Mouse (Mus musculus): ENCODE results near the gene Rasgrf2. TPM values are rescaled to one million over a fixed set of nuclear protein-coding genes. Genes with fewer than 3 reads are reported as not detected.

Rasgrf2 gene
- polyA plus RNA-seq, 1 experiment from 2014 or later = 0.39 TPM

GRCm38 (mm10) chr13:91971246-91971645 lies 160.2 kb downstream of the Rasgrf2 start:
- no peaks in the 10 kb centered on the region for H3K4me1 ChIP-seq (replicated peaks; ENCODE audit: control insufficient read depth, insufficient read depth)
- no peak for DNase-seq (ENCODE audit: low spot score)
- H3K4me2 ChIP-seq (replicated peaks; ENCODE audit: low read depth) = no peak overlapping the region
- no peak for ATAC-seq (ENCODE audit: low FRiP score, low TSS enrichment)
- no peaks in the 10 kb centered on the region for H3K36me3 ChIP-seq (ENCODE audit: control insufficient read depth, insufficient read depth, low read length)
- H3K9ac ChIP-seq (ENCODE audit: low read length) = no peak overlapping the region
- H3K27me3 ChIP-seq (ENCODE audit: control insufficient read depth, insufficient read depth, low read length) = no peaks in the 10 kb centered on the region
- no peak for TF ChIP-seq EP300 (optimal IDR thresholded peaks at IDR 0.05)
- no peak for TF ChIP-seq CTCF (IDR thresholded peaks at IDR 0.05; ENCODE audit: low read depth)
- WGBS = 82% methylated on average over 3 of the region's 3 CpGs
- no peak overlapping the region for H3K4me3 ChIP-seq (ENCODE audit: low read depth, low read length)
- H3K9me3 ChIP-seq (ENCODE audit: control insufficient read depth, low read length) = no peaks in the 10 kb centered on the region
- H3K27ac ChIP-seq (replicated peaks) = no peak overlapping the region

DNA sequence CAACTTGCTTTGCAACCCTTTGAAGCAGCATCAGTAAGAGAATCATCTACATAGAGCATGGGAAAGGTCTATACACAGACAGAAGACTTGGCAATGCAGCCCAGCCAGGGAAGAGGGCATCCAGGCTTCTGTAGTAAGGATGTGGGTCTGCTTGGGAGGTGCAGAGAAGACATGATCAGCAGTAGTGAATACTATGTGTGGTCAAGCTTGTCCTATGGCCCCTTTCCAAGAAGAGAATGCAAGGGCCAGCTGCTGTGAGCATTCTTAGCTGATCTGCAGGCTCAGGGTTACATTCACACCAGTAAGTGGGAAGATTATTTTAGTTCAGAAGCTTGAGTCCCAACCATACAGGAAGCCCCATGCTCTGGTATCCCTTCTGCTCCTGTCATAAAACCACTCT lies 175.0 kb downstream of the Rasgrf2 start:
- Histone ChIP-seq H3K4me1 (replicated peaks; ENCODE audit: control insufficient read depth, insufficient read depth) (0 out of 2 replicates have a peak, but pooled peaks cover 3% of the 10 kb centered on the region), H3K27me3 (ENCODE audit: control insufficient read depth, insufficient read depth, low read length) (no peaks in the 10 kb centered on the region), H3K9me3 (ENCODE audit: control insufficient read depth, low read length) (no peaks in the 10 kb centered on the region), H3K9ac (ENCODE audit: low read length) (no peak overlapping the region), H3K4me3 (ENCODE audit: low read depth, low read length) (no peak overlapping the region), H3K4me2 (replicated peaks; ENCODE audit: low read depth) (no peak overlapping the region), H3K36me3 (ENCODE audit: control insufficient read depth, insufficient read depth, low read length) (no peaks in the 10 kb centered on the region), H3K27ac (replicated peaks) (0 out of 2 replicates have a peak overlapping the region, but pooled peaks have one; percentile 24)
- no peak for TF ChIP-seq CTCF (IDR thresholded peaks at IDR 0.05; ENCODE audit: low read depth)
- no peak for TF ChIP-seq EP300 (optimal IDR thresholded peaks at IDR 0.05)
- ATAC-seq (ENCODE audit: low FRiP score, low TSS enrichment) = no peak
- no peak for DNase-seq (ENCODE audit: low spot score)

DNA sequence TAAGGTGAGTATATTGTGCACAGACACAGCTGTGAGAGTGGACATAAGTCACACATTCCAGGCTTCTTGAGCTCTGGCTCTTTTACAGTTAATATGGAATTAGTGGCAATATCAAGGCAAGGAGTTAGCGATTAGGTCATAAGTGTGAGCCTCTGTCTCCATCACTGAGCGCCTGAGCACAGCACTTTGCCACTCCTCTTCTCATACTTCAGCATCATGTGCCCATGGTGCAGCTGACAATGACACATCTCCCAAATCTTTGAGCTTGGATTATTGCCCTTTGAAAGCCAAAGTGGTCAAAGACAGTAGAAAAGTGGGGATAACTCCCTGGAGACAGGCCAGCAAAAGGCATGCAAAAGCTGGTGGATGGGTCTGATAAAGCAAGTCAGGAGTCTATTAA lies 175.8 kb downstream of the Rasgrf2 start:
- TF ChIP-seq EP300 (optimal IDR thresholded peaks at IDR 0.05) (no peak), CTCF (IDR thresholded peaks at IDR 0.05; ENCODE audit: low read depth) (no peak)
- no peaks in the 10 kb centered on the region for H3K9me3 ChIP-seq (ENCODE audit: control insufficient read depth, low read length)
- no peaks in the 10 kb centered on the region for H3K27me3 ChIP-seq (ENCODE audit: control insufficient read depth, insufficient read depth, low read length)
- no peak overlapping the region for H3K4me3 ChIP-seq (ENCODE audit: low read depth, low read length)
- 0 out of 2 replicates have a peak overlapping the region, but pooled peaks have one; percentile 30 for H3K27ac ChIP-seq (replicated peaks)
- no peaks in the 10 kb centered on the region for H3K36me3 ChIP-seq (ENCODE audit: control insufficient read depth, insufficient read depth, low read length)
- no peak overlapping the region for H3K9ac ChIP-seq (ENCODE audit: low read length)
- DNase-seq (ENCODE audit: low spot score) (no peak), ATAC-seq (ENCODE audit: low FRiP score, low TSS enrichment) (no peak)
- WGBS = 62% methylated on average over 2 of the region's 2 CpGs
- H3K4me1 ChIP-seq (replicated peaks; ENCODE audit: control insufficient read depth, insufficient read depth) = 0 out of 2 replicates have a peak, but pooled peaks cover 3% of the 10 kb centered on the region
- no peak overlapping the region for H3K4me2 ChIP-seq (replicated peaks; ENCODE audit: low read depth)

GRCm38 (mm10) chr13:91955175-91955574 lies 176.3 kb downstream of the Rasgrf2 start:
- Histone ChIP-seq H3K9me3 (ENCODE audit: control insufficient read depth, low read length) (no peaks in the 10 kb centered on the region), H3K27ac (replicated peaks) (0 out of 2 replicates have a peak overlapping the region, but pooled peaks have one; percentile 8), H3K4me3 (ENCODE audit: low read depth, low read length) (no peak overlapping the region), H3K36me3 (ENCODE audit: control insufficient read depth, insufficient read depth, low read length) (no peaks in the 10 kb centered on the region), H3K4me1 (replicated peaks; ENCODE audit: control insufficient read depth, insufficient read depth) (0 out of 2 replicates have a peak, but pooled peaks cover 3% of the 10 kb centered on the region), H3K27me3 (ENCODE audit: control insufficient read depth, insufficient read depth, low read length) (no peaks in the 10 kb centered on the region), H3K4me2 (replicated peaks; ENCODE audit: low read depth) (no peak overlapping the region), H3K9ac (ENCODE audit: low read length) (no peak overlapping the region)
- ATAC-seq (ENCODE audit: low FRiP score, low TSS enrichment) = no peak
- DNase-seq (ENCODE audit: low spot score) = no peak
- TF ChIP-seq CTCF (IDR thresholded peaks at IDR 0.05; ENCODE audit: low read depth) (no peak), EP300 (optimal IDR thresholded peaks at IDR 0.05) (no peak)
- WGBS = 34% methylated on average over 1 of the region's 1 CpGs

- Histone ChIP-seq H3K9ac (ENCODE audit: low read length) (no peak overlapping the region), H3K9me3 (ENCODE audit: control insufficient read depth, low read length) (no peaks in the 10 kb centered on the region), H3K4me1 (replicated peaks; ENCODE audit: control insufficient read depth, insufficient read depth) (no peaks in the 10 kb centered on the region), H3K27me3 (ENCODE audit: control insufficient read depth, insufficient read depth, low read length) (no peaks in the 10 kb centered on the region), H3K4me3 (ENCODE audit: low read depth, low read length) (no peak overlapping the region), H3K36me3 (ENCODE audit: control insufficient read depth, insufficient read depth, low read length) (no peaks in the 10 kb centered on the region), H3K4me2 (replicated peaks; ENCODE audit: low read depth) (no peak overlapping the region), H3K27ac (replicated peaks) (no peak overlapping the region)
- ATAC-seq (ENCODE audit: low FRiP score, low TSS enrichment) (no peak), DNase-seq (ENCODE audit: low spot score) (no peak)
- TF ChIP-seq EP300 (optimal IDR thresholded peaks at IDR 0.05) (no peak), CTCF (IDR thresholded peaks at IDR 0.05; ENCODE audit: low read depth) (no peak)
- WGBS = 80% methylated on average over 9 of the region's 9 CpGs
Measured at GRCm38 (mm10) chr13:91940113-91940512, 191.3 kb downstream of the Rasgrf2 start.

DNA sequence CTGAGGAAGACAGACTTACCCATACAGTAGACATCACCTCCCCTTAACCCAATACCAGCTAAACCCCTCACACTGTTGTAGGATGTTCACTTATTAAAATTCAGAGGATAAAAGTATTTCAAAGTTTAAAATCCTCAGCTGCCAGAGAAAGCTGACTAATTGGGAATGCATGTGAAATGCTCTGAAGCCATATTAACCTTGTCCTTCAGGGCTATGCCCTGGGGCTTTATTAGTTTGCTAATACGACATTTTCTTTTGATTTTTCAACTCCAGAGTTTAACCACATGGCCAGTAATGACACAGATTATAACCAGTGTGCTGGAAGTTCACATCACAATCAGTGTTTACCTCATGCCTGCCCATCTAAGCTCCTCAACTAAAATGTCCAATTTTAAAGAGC lies 192.6 kb downstream of the Rasgrf2 start:
- Histone ChIP-seq H3K4me2 (replicated peaks; ENCODE audit: low read depth) (no peak overlapping the region), H3K9ac (ENCODE audit: low read length) (no peak overlapping the region), H3K9me3 (ENCODE audit: control insufficient read depth, low read length) (no peaks in the 10 kb centered on the region), H3K27me3 (ENCODE audit: control insufficient read depth, insufficient read depth, low read length) (no peaks in the 10 kb centered on the region), H3K36me3 (ENCODE audit: control insufficient read depth, insufficient read depth, low read length) (no peaks in the 10 kb centered on the region), H3K4me3 (ENCODE audit: low read depth, low read length) (no peak overlapping the region), H3K27ac (replicated peaks) (no peak overlapping the region), H3K4me1 (replicated peaks; ENCODE audit: control insufficient read depth, insufficient read depth) (no peaks in the 10 kb centered on the region)
- TF ChIP-seq EP300 (optimal IDR thresholded peaks at IDR 0.05) (no peak), CTCF (IDR thresholded peaks at IDR 0.05; ENCODE audit: low read depth) (no peak)
- ATAC-seq (ENCODE audit: low FRiP score, low TSS enrichment) (no peak), DNase-seq (ENCODE audit: low spot score) (no peak)
- 36% methylated on average over 1 of the region's 1 CpGs for WGBS

Data from stomach, postnatal 0 days (tissue).